Mouse (Mus musculus) stomach, postnatal 0 days (tissue): Measurements from ENCODE around the gene Grpel1. TPM values are rescaled to one million over a fixed set of nuclear protein-coding genes. Genes with fewer than 3 reads are reported as not detected.

Experiments
- ATAC-seq: fragments of 200-750 bp; cut with Nextera tagmentation; 2 replicates; pipeline ENCODE4 v1.8.0; 2017; ENCODE audit not compliant: low FRiP score, low TSS enrichment
- DNase-seq: peaks from one replicate; pipeline ENCODE4 v3.0.0-alpha.2; 2016; ENCODE audit warnings: low spot score
- H3K27ac ChIP-seq: fragments of 300-500 bp; sonication (generic); replicated peaks from 2 replicates; pipeline ENCODE4 v1.5.1; 2014; ENCODE audit warnings: mild to moderate bottlenecking, control low read depth
- H3K27me3 ChIP-seq: fragments of 300-500 bp; sonication (generic); 2 replicates; pipeline ENCODE4 v1.6.1; 2014; ENCODE audit warnings: low read length; ENCODE audit not compliant: control insufficient read depth, insufficient read depth
- H3K36me3 ChIP-seq: fragments of 300-500 bp; sonication (generic); 2 replicates; pipeline ENCODE4 v1.6.1; 2014; ENCODE audit warnings: low read length, mixed read lengths; ENCODE audit not compliant: control insufficient read depth, insufficient read depth
- H3K4me1 ChIP-seq: fragments of 300-500 bp; sonication (generic); replicated peaks from 2 replicates; pipeline ENCODE4 v1.6.1; 2014; ENCODE audit warnings: antibody characterized with exemption; ENCODE audit not compliant: control insufficient read depth, insufficient read depth
- H3K4me2 ChIP-seq: fragments of 300-500 bp; sonication (generic); replicated peaks from 2 replicates; pipeline ENCODE4 v1.6.1; 2014; ENCODE audit warnings: low read depth, mild to moderate bottlenecking, control low read depth, moderate library complexity
- H3K4me3 ChIP-seq: fragments of 300-500 bp; sonication (generic); 2 replicates; pipeline ENCODE4 v1.5.1; 2014; ENCODE audit warnings: low read depth, low read length, control low read depth
- H3K9ac ChIP-seq: fragments of 300-500 bp; sonication (generic); 2 replicates; pipeline ENCODE4 v1.6.1; 2014; ENCODE audit warnings: mild to moderate bottlenecking, low read length, control low read depth, mixed read lengths
- H3K9me3 ChIP-seq: fragments of 300-500 bp; sonication (generic); 2 replicates; pipeline ENCODE4 v1.6.1; 2016; ENCODE audit warnings: low read length; ENCODE audit not compliant: control insufficient read depth
- CTCF ChIP-seq: IDR thresholded peaks from 2 replicates; pipeline ENCODE4 v1.5.1; 2016; ENCODE audit warnings: antibody characterized with exemption, low read depth, mild to moderate bottlenecking, moderate library complexity
- EP300 ChIP-seq: optimal IDR thresholded peaks from 2 replicates; pipeline ENCODE3; 2016; ENCODE audit warnings: antibody characterized with exemption
- WGBS: fragments of 180-500 bp; shearing (Covaris S2); extraction: QIAGEN DNeasy Blood & Tissue Kit; methylation state at CpG from one replicate; pipeline ENCODE4 v1.1.7; 2014; 5-methylcytosine and 5-hydroxymethylcytosine counted together
- polyA plus RNA-seq: library from polyadenylated mRNA; unstranded; fragments of >200 nt; fragmentation: Nextera tagmentation; extraction: Ambion mirVana; gene quantifications from 2 replicates; pipeline ENCODE4 v1.2.1, GENCODE M21; 2015

Gene Grpel1
- polyA plus RNA-seq, 1 experiment from 2014 or later: 54.1 TPM

- WGBS: 23% methylated on average over 8 of the region's 8 CpGs
- no peak overlapping the region for H3K27ac ChIP-seq
- no peak for ATAC-seq
Observed at GRCm38 (mm10) chr5:36445028-36445427, 19.8 kb upstream of the Grpel1 start.

GRCm38 (mm10) chr5:36446166-36446890 is 18.5 kb upstream of the Grpel1 start:
- no peak for TF ChIP-seq EP300
- TF ChIP-seq CTCF: no peak
- H3K4me2 ChIP-seq: no peak overlapping the region
- DNase-seq (no peak), ATAC-seq (no peak)
- H3K36me3 ChIP-seq: no peaks in the 10 kb centered on the region
- H3K4me1 ChIP-seq: no peaks in the 10 kb centered on the region
- H3K27ac ChIP-seq: no peak overlapping the region
- no peak overlapping the region for H3K4me3 ChIP-seq
- H3K9me3 ChIP-seq: no peaks in the 10 kb centered on the region
- 41% methylated on average over 9 of the region's 9 CpGs for WGBS
- H3K9ac ChIP-seq: no peak overlapping the region
- no peaks in the 10 kb centered on the region for H3K27me3 ChIP-seq

More at GRCm38 (mm10) chr5:36445028-36445427, 19.8 kb upstream of the Grpel1 start:
- no peaks in the 10 kb centered on the region for H3K27me3 ChIP-seq
- no peak overlapping the region for H3K4me2 ChIP-seq
- H3K36me3 ChIP-seq: no peaks in the 10 kb centered on the region
- peak; percentile 25 for DNase-seq
- H3K4me1 ChIP-seq: no peaks in the 10 kb centered on the region
- H3K4me3 ChIP-seq: no peak overlapping the region
- TF ChIP-seq EP300: no peak
- TF ChIP-seq CTCF: no peak
- no peaks in the 10 kb centered on the region for H3K9me3 ChIP-seq
- H3K9ac ChIP-seq: no peak overlapping the region

- ATAC-seq (no peak), DNase-seq (no peak)
- Histone ChIP-seq H3K27ac (no peak overlapping the region), H3K36me3 (no peaks in the 10 kb centered on the region), H3K9me3 (no peaks in the 10 kb centered on the region), H3K9ac (no peak overlapping the region), H3K4me2 (no peak overlapping the region), H3K4me1 (no peaks in the 10 kb centered on the region), H3K27me3 (no peaks in the 10 kb centered on the region), H3K4me3 (no peak overlapping the region)
- TF ChIP-seq EP300: no peak
- no peak for TF ChIP-seq CTCF
- WGBS: 89% methylated on average over 12 of the region's 12 CpGs
Observed at GRCm38 (mm10) chr5:36447872-36448271, 16.9 kb upstream of the Grpel1 start.

- peak; percentile 27; the same call in 1 of the 2 replicates for ATAC-seq
- WGBS: 51% methylated on average over 6 of the region's 6 CpGs
Observed at GRCm38 (mm10) chr5:36449710-36450358, 15.0 kb upstream of the Grpel1 start.

GRCm38 (mm10) chr5:36451119-36451518 is 13.7 kb upstream of the Grpel1 start:
- WGBS: 18% methylated on average over 9 of the region's 10 CpGs

More at GRCm38 (mm10) chr5:36449710-36450358, 15.0 kb upstream of the Grpel1 start:
- Histone ChIP-seq H3K4me1 (no peaks in the 10 kb centered on the region), H3K27ac (no peak overlapping the region), H3K9me3 (no peaks in the 10 kb centered on the region), H3K4me3 (no peak overlapping the region), H3K36me3 (no peaks in the 10 kb centered on the region), H3K9ac (no peak overlapping the region), H3K4me2 (no peak overlapping the region), H3K27me3 (no peaks in the 10 kb centered on the region)
- TF ChIP-seq EP300: no peak
- TF ChIP-seq CTCF: no peak
- no peak for DNase-seq

GRCm38 (mm10) chr5:36451872-36452389 is 12.9 kb upstream of the Grpel1 start:
- Histone ChIP-seq H3K9ac (no peak overlapping the region), H3K36me3 (no peaks in the 10 kb centered on the region)
- no peak for ATAC-seq

More at GRCm38 (mm10) chr5:36451119-36451518, 13.7 kb upstream of the Grpel1 start:
- H3K27ac ChIP-seq: no peak overlapping the region
- no peaks in the 10 kb centered on the region for H3K4me1 ChIP-seq
- no peaks in the 10 kb centered on the region for H3K9me3 ChIP-seq
- DNase-seq: peak; percentile 48
- TF ChIP-seq CTCF: no peak
- TF ChIP-seq EP300: no peak
- H3K4me3 ChIP-seq: no peak overlapping the region
- H3K36me3 ChIP-seq: no peaks in the 10 kb centered on the region
- no peak overlapping the region for H3K4me2 ChIP-seq
- H3K9ac ChIP-seq: no peak overlapping the region
- ATAC-seq: no peak
- H3K27me3 ChIP-seq: no peaks in the 10 kb centered on the region

More at GRCm38 (mm10) chr5:36451872-36452389, 12.9 kb upstream of the Grpel1 start:
- Histone ChIP-seq H3K27me3 (no peaks in the 10 kb centered on the region), H3K9me3 (no peaks in the 10 kb centered on the region), H3K4me1 (no peaks in the 10 kb centered on the region), H3K27ac (no peak overlapping the region), H3K4me2 (no peak overlapping the region), H3K4me3 (no peak overlapping the region)
- no peak for DNase-seq
- 71% methylated on average over 10 of the region's 10 CpGs for WGBS
- TF ChIP-seq CTCF: no peak
- no peak for TF ChIP-seq EP300
